In genomic region chr5:103335916-103336688, GRCm38 (mm10) we compare ENCODE assay signal across 8 mouse cellular contexts.
DNase-seq lines count a peak whose midpoint lies in the region; ATAC-seq and TF ChIP-seq lines count a peak whose summit lies in the region.

No protein-coding gene starts in this region.

- WGBS in limb, embryonic 12.5 days, result 18% methylated on average over 12 of the region's 12 CpGs

- TF ChIP-seq RAD21 in CH12.LX (IDR thresholded peaks at IDR 0.05; ENCODE audit: low read depth, low read length), result no peak; the same call in 1 of the 2 replicates

- peak; percentile 86 for TF ChIP-seq EP300 in CH12.LX (IDR thresholded peaks at IDR 0.05; ENCODE audit: low read length)

- H3K4me3 ChIP-seq in CH12.LX (replicated peaks in 1 of 3; ENCODE audit: low read depth in 2 of 3, low read length in 2 of 3, poor library complexity in 1 of 3), result no peak overlapping the region
- H3K4me3 ChIP-seq in limb, embryonic 12.5 days (replicated peaks), result no peak overlapping the region

- dilution Hi-C loops in CH12.LX (cut with MboI; ENCODE audit: extremely low pct_ligation_motif_present, extremely low pct_unique_long_range_greater_than_20kb, low sequenced_read_pairs), result no loop called here

- no peaks in the 10 kb centered on the region for H3K79me2 ChIP-seq in CH12.LX (replicated peaks; ENCODE audit: control insufficient read depth, extremely low read depth, insufficient read depth, poor library complexity, severe bottlenecking)

- no peaks in the 10 kb centered on the region for H3K27me3 ChIP-seq in CH12.LX (replicated peaks)
- peaks cover 12% of the 10 kb centered on the region for H3K27me3 ChIP-seq in limb, embryonic 12.5 days

- peak overlapping the region; percentile 85 for H3K4me2 ChIP-seq in CH12.LX (ENCODE audit: insufficient read depth, low read depth, poor library complexity, severe bottlenecking)
- peak overlapping the region; percentile 29 for H3K4me2 ChIP-seq in limb, embryonic 12.5 days

- no peak overlapping the region for H3K27ac ChIP-seq in CH12.LX (ENCODE audit: insufficient read depth, low read depth)
- no peak overlapping the region for H3K27ac ChIP-seq in limb, embryonic 12.5 days

- ATAC-seq in cerebellum, adult (ENCODE audit: insufficient number of reproducible peaks, low FRiP score, low TSS enrichment), result no peak
- ATAC-seq in limb, embryonic 12.5 days (ENCODE audit: insufficient number of reproducible peaks, insufficient read depth, low FRiP score, low TSS enrichment, low read depth), result no peak
- no peak for ATAC-seq in granulocyte monocyte progenitor cell, adult 5-6 weeks (replicated peaks; ENCODE audit: poor library complexity, severe bottlenecking)

- H3K9me3 ChIP-seq in CH12.LX (replicated peaks; ENCODE audit: low read length), result peaks cover 3% of the 10 kb centered on the region
- no peaks in the 10 kb centered on the region for H3K9me3 ChIP-seq in limb, embryonic 12.5 days

- no peak overlapping the region for H3K9ac ChIP-seq in CH12.LX (ENCODE audit: insufficient read depth, low read depth)
- no peak overlapping the region for H3K9ac ChIP-seq in limb, embryonic 12.5 days (replicated peaks)

- no peak for TF ChIP-seq POLR2A in CH12.LX (IDR thresholded peaks at IDR 0.05; ENCODE audit: low read depth, low read length)

- H3K36me3 ChIP-seq in CH12.LX (replicated peaks in 1 of 2; ENCODE audit: control insufficient read depth in 1 of 2, insufficient read depth in 1 of 2, low read length in 1 of 2), result no peaks in the 10 kb centered on the region
- H3K36me3 ChIP-seq in limb, embryonic 12.5 days, result no peaks in the 10 kb centered on the region

- in situ Hi-C loops in CH12.LX (cut with MboI; ENCODE audit: low pct_ligation_motif_present, low pct_unique_long_range_greater_than_20kb, low sequenced_read_pairs), result loop anchor here (25.0 kb wide), 1 partner anchor 476 kb away; no protein-coding TSS in a partner anchor

- TF ChIP-seq CTCF in CH12.LX (conservative IDR thresholded peaks at IDR 0.05 in 1 of 2, IDR thresholded peaks at IDR 0.05 in 1 of 2; ENCODE audit: low read depth in 2 of 2, low read length in 2 of 2), result no peak

- H3K4me1 ChIP-seq in CH12.LX (ENCODE audit: control insufficient read depth in 1 of 2, insufficient read depth in 2 of 2), result peaks cover 2 to 30% of the 10 kb centered on the region in 2 experiments; a peak in 3 of 4 replicates
- peaks cover 22% of the 10 kb centered on the region for H3K4me1 ChIP-seq in limb, embryonic 12.5 days (replicated peaks)

- peak; percentile 19 to 49 for DNase-seq in cerebellum, postnatal 14 days
- peak; percentile 78 for DNase-seq in CH12.LX (ENCODE audit: extremely low read depth)
- DNase-seq in frontal cortex, adult 2 months (ENCODE audit: extremely low spot score in 1 of 2, low spot score in 1 of 2), result peak; percentile 20 to 51
- peak; percentile 65 for DNase-seq in telencephalon, adult 2 months (ENCODE audit: low read depth, low spot score)
- no peak for DNase-seq in spleen, adult 12 weeks (ENCODE audit: low spot score)

TF ChIP-seq in CH12.LX, 34 proteins besides CTCF, POLR2A, EP300 and RAD21:
- TF ChIP-seq ELF1 (IDR thresholded peaks at IDR 0.05; ENCODE audit: low read depth, low read length) (no peak), MAFK (IDR thresholded peaks at IDR 0.05; ENCODE audit: insufficient replicate concordance, low read length) (peak; percentile 80; the same call in 1 of the 2 replicates), ZNF384 (IDR thresholded peaks at IDR 0.05; ENCODE audit: low read depth, low read length) (no peak), E2F4 (IDR thresholded peaks at IDR 0.05; ENCODE audit: insufficient replicate concordance, low read depth, low read length) (no peak), ETS1 (conservative IDR thresholded peaks at IDR 0.05; ENCODE audit: low read depth, low read length) (peak; percentile 62), RCOR1 (conservative IDR thresholded peaks at IDR 0.05; ENCODE audit: low read depth, low read length) (no peak), PAX5 (IDR thresholded peaks at IDR 0.05; ENCODE audit: low read length) (no peak), IRF4 (IDR thresholded peaks at IDR 0.05; ENCODE audit: low read depth, low read length) (peak; percentile 65), ZKSCAN1 (IDR thresholded peaks at IDR 0.05; ENCODE audit: borderline replicate concordance, low read depth, low read length) (no peak), CHD1 (IDR thresholded peaks at IDR 0.05; ENCODE audit: low read depth, low read length) (no peak), GABPA (IDR thresholded peaks at IDR 0.05; ENCODE audit: insufficient replicate concordance, low read depth, low read length) (no peak), USF2 (conservative IDR thresholded peaks at IDR 0.05; ENCODE audit: low read depth, low read length) (no peak), TCF12 (IDR thresholded peaks at IDR 0.05; ENCODE audit: low read depth, low read length) (peak; percentile 44; the same call in 1 of the 2 replicates), NRF1 (IDR thresholded peaks at IDR 0.05; ENCODE audit: low read depth, low read length) (no peak), MAX (IDR thresholded peaks at IDR 0.05; ENCODE audit: low read length) (no peak), NELFE (IDR thresholded peaks at IDR 0.05; ENCODE audit: low read depth, low read length) (no peak), JUND (conservative IDR thresholded peaks at IDR 0.05; ENCODE audit: low read depth, low read length) (no peak), HCFC1 (IDR thresholded peaks at IDR 0.05; ENCODE audit: low read depth, low read length) (no peak), ZC3H11A (IDR thresholded peaks at IDR 0.05; ENCODE audit: low read depth, low read length) (no peak), UBTF (IDR thresholded peaks at IDR 0.05; ENCODE audit: low read depth, low read length) (no peak), POLR2AphosphoS2 (IDR thresholded peaks at IDR 0.05; ENCODE audit: low read depth, low read length) (no peak), SMC3 (IDR thresholded peaks at IDR 0.05; ENCODE audit: low read depth, low read length) (no peak), MEF2A (IDR thresholded peaks at IDR 0.05; ENCODE audit: borderline replicate concordance, low read depth, low read length) (peak; percentile 84), TBP (conservative IDR thresholded peaks at IDR 0.05; ENCODE audit: low read depth, low read length) (no peak), ZMIZ1 (IDR thresholded peaks at IDR 0.05; ENCODE audit: low read depth, low read length) (no peak), KAT2A (IDR thresholded peaks at IDR 0.05; ENCODE audit: insufficient replicate concordance, low read length) (no peak), JUN (IDR thresholded peaks at IDR 0.05; ENCODE audit: insufficient read depth, low read depth, low read length) (no peak), USF1 (IDR thresholded peaks at IDR 0.05; ENCODE audit: low read depth, low read length) (no peak), MYC (IDR thresholded peaks at IDR 0.05; ENCODE audit: low read depth, low read length) (no peak), BHLHE40 (IDR thresholded peaks at IDR 0.05; ENCODE audit: low read depth, low read length) (peak; percentile 60; the same call in 1 of the 2 replicates), CHD2 (IDR thresholded peaks at IDR 0.05; ENCODE audit: low read length) (peak; percentile 15; the same call in 1 of the 2 replicates), SIN3A (IDR thresholded peaks at IDR 0.05; ENCODE audit: low read length) (no peak), MAZ (IDR thresholded peaks at IDR 0.05; ENCODE audit: low read depth, low read length) (no peak), MXI1 (IDR thresholded peaks at IDR 0.05; ENCODE audit: low read depth, low read length) (no peak; the same call in 1 of the 2 replicates)
